Mouse (Mus musculus): ENCODE results near the gene Stx8. TPM values are rescaled to one million over a fixed set of nuclear protein-coding genes. Genes with fewer than 3 reads are reported as not detected.
A peak's percentile ranks its signal among the peaks of the same experiment; 100 is the strongest.

Gene Stx8
- polyA plus RNA-seq, 1 experiment from 2014 or later: 52.4 TPM

GRCm38 (mm10) chr11:68026590-68026989 lies 60.6 kb downstream of the Stx8 start:
- no peak overlapping the region for H3K27ac ChIP-seq
- 86% methylated on average over 5 of the region's 5 CpGs for WGBS
- H3K4me1 ChIP-seq: peaks cover 31% of the 10 kb centered on the region
- no peaks in the 10 kb centered on the region for H3K36me3 ChIP-seq
- no peak overlapping the region for H3K4me2 ChIP-seq
- H3K9me3 ChIP-seq (replicated peaks): no peaks in the 10 kb centered on the region
- H3K9ac ChIP-seq: no peak overlapping the region
- H3K27me3 ChIP-seq: no peaks in the 10 kb centered on the region
- no peak for ATAC-seq (replicated peaks; ENCODE audit: low FRiP score)
- no peak overlapping the region for H3K4me3 ChIP-seq (replicated peaks)

GRCm38 (mm10) chr11:68029079-68029478 lies 63.1 kb downstream of the Stx8 start:
- Histone ChIP-seq H3K9me3 (replicated peaks) (no peaks in the 10 kb centered on the region), H3K27me3 (no peaks in the 10 kb centered on the region), H3K4me1 (peaks cover 18% of the 10 kb centered on the region), H3K9ac (no peak overlapping the region), H3K4me3 (replicated peaks) (no peak overlapping the region), H3K4me2 (no peak overlapping the region), H3K27ac (0 out of 2 replicates have a peak overlapping the region, but pooled peaks have one; percentile 45), H3K36me3 (no peaks in the 10 kb centered on the region)
- no peak for ATAC-seq (replicated peaks; ENCODE audit: low FRiP score)
- WGBS: 33% methylated on average over 4 of the region's 4 CpGs

- no peaks in the 10 kb centered on the region for H3K9me3 ChIP-seq (replicated peaks)
- H3K4me3 ChIP-seq (replicated peaks): no peak overlapping the region
- H3K9ac ChIP-seq: no peak overlapping the region
- H3K27me3 ChIP-seq: no peaks in the 10 kb centered on the region
- WGBS: 33% methylated on average over 3 of the region's 3 CpGs
- H3K4me2 ChIP-seq: no peak overlapping the region
- H3K36me3 ChIP-seq: no peaks in the 10 kb centered on the region
- no peak for ATAC-seq (replicated peaks; ENCODE audit: low FRiP score)
- H3K27ac ChIP-seq: no peak overlapping the region
- H3K4me1 ChIP-seq: peaks cover 18% of the 10 kb centered on the region
These were observed 63.9 kb downstream of the Stx8 start for GRCm38 (mm10) chr11:68029871-68030270.

GRCm38 (mm10) chr11:68030771-68031170 lies 64.8 kb downstream of the Stx8 start:
- no peak for ATAC-seq (replicated peaks; ENCODE audit: low FRiP score)
- no peaks in the 10 kb centered on the region for H3K36me3 ChIP-seq
- H3K4me2 ChIP-seq: no peak overlapping the region
- no peaks in the 10 kb centered on the region for H3K27me3 ChIP-seq
- H3K4me1 ChIP-seq: peaks cover 20% of the 10 kb centered on the region
- no peaks in the 10 kb centered on the region for H3K9me3 ChIP-seq (replicated peaks)
- no peak overlapping the region for H3K9ac ChIP-seq
- no peak overlapping the region for H3K4me3 ChIP-seq (replicated peaks)
- H3K27ac ChIP-seq: peak overlapping the region; percentile 23; the same call in 1 of the 2 replicates
- WGBS: 85% methylated on average over 1 of the region's 1 CpGs

GRCm38 (mm10) chr11:68032448-68032847 lies 66.5 kb downstream of the Stx8 start:
- Histone ChIP-seq H3K27me3 (no peaks in the 10 kb centered on the region), H3K9ac (no peak overlapping the region), H3K27ac (no peak overlapping the region; the same call in 1 of the 2 replicates), H3K4me1 (peaks cover 35% of the 10 kb centered on the region), H3K4me2 (no peak overlapping the region), H3K36me3 (no peaks in the 10 kb centered on the region), H3K4me3 (replicated peaks) (no peak overlapping the region), H3K9me3 (replicated peaks) (no peaks in the 10 kb centered on the region)
- 63% methylated on average over 2 of the region's 2 CpGs for WGBS
- ATAC-seq (replicated peaks; ENCODE audit: low FRiP score): no peak

GRCm38 (mm10) chr11:68033331-68033926 lies 67.4 kb downstream of the Stx8 start:
- H3K9me3 ChIP-seq (replicated peaks): no peaks in the 10 kb centered on the region
- no peak overlapping the region for H3K4me3 ChIP-seq (replicated peaks)
- WGBS: 79% methylated on average over 11 of the region's 11 CpGs
- H3K27ac ChIP-seq: no peak overlapping the region
- ATAC-seq (replicated peaks; ENCODE audit: low FRiP score): no peak
- H3K4me2 ChIP-seq: no peak overlapping the region
- no peak overlapping the region for H3K9ac ChIP-seq
- H3K4me1 ChIP-seq: peaks cover 35% of the 10 kb centered on the region
- H3K27me3 ChIP-seq: no peaks in the 10 kb centered on the region
- H3K36me3 ChIP-seq: no peaks in the 10 kb centered on the region

GRCm38 (mm10) chr11:68034422-68034821 lies 68.4 kb downstream of the Stx8 start:
- Histone ChIP-seq H3K36me3 (no peaks in the 10 kb centered on the region), H3K4me3 (replicated peaks) (no peak overlapping the region), H3K27ac (no peak overlapping the region), H3K4me2 (no peak overlapping the region), H3K9me3 (replicated peaks) (no peaks in the 10 kb centered on the region), H3K27me3 (no peaks in the 10 kb centered on the region), H3K4me1 (peaks cover 28% of the 10 kb centered on the region), H3K9ac (no peak overlapping the region)
- 84% methylated on average over 5 of the region's 5 CpGs for WGBS
- ATAC-seq (replicated peaks; ENCODE audit: low FRiP score): no peak

- H3K9me3 ChIP-seq (replicated peaks): no peaks in the 10 kb centered on the region
- H3K27ac ChIP-seq: 0 out of 2 replicates have a peak overlapping the region, but pooled peaks have one; percentile 57
- no peak overlapping the region for H3K9ac ChIP-seq
- WGBS: 83% methylated on average over 4 of the region's 4 CpGs
- no peak for ATAC-seq (replicated peaks; ENCODE audit: low FRiP score)
- H3K27me3 ChIP-seq: no peaks in the 10 kb centered on the region
- no peaks in the 10 kb centered on the region for H3K36me3 ChIP-seq
- peaks cover 25% of the 10 kb centered on the region for H3K4me1 ChIP-seq
- H3K4me3 ChIP-seq (replicated peaks): no peak overlapping the region
- H3K4me2 ChIP-seq: no peak overlapping the region
These were observed 69.4 kb downstream of the Stx8 start for GRCm38 (mm10) chr11:68035303-68035891.

GRCm38 (mm10) chr11:68036133-68036959 lies 70.4 kb downstream of the Stx8 start:
- ATAC-seq (replicated peaks; ENCODE audit: low FRiP score): 0 out of 2 replicates have a peak, but pooled peaks have one; percentile 36
- Histone ChIP-seq H3K4me2 (peak overlapping the region; percentile 12), H3K4me3 (replicated peaks) (no peak overlapping the region), H3K27me3 (no peaks in the 10 kb centered on the region), H3K27ac (peak overlapping the region; percentile 57), H3K4me1 (peaks cover 20% of the 10 kb centered on the region), H3K9me3 (replicated peaks) (no peaks in the 10 kb centered on the region), H3K9ac (no peak overlapping the region), H3K36me3 (no peaks in the 10 kb centered on the region)
- 54% methylated on average over 20 of the region's 20 CpGs for WGBS

- 49% methylated on average over 9 of the region's 9 CpGs for WGBS
These were observed 71.1 kb downstream of the Stx8 start for GRCm38 (mm10) chr11:68037093-68037492.

GRCm38 (mm10) chr11:68038101-68038500 lies 72.1 kb downstream of the Stx8 start:
- no peak for ATAC-seq (replicated peaks; ENCODE audit: low FRiP score)
- no peaks in the 10 kb centered on the region for H3K36me3 ChIP-seq
- no peaks in the 10 kb centered on the region for H3K9me3 ChIP-seq (replicated peaks)

More at GRCm38 (mm10) chr11:68037093-68037492, 71.1 kb downstream of the Stx8 start:
- H3K4me2 ChIP-seq: peak overlapping the region; percentile 12
- H3K27me3 ChIP-seq: no peaks in the 10 kb centered on the region
- peak overlapping the region; percentile 57 for H3K27ac ChIP-seq
- H3K9ac ChIP-seq: no peak overlapping the region
- H3K36me3 ChIP-seq: no peaks in the 10 kb centered on the region
- H3K4me1 ChIP-seq: peaks cover 20% of the 10 kb centered on the region
- no peak overlapping the region for H3K4me3 ChIP-seq (replicated peaks)
- no peak for ATAC-seq (replicated peaks; ENCODE audit: low FRiP score)
- no peaks in the 10 kb centered on the region for H3K9me3 ChIP-seq (replicated peaks)

GRCm38 (mm10) chr11:68044181-68044580 lies 78.2 kb downstream of the Stx8 start:
- 38% methylated on average over 11 of the region's 11 CpGs for WGBS
- Histone ChIP-seq H3K36me3 (no peaks in the 10 kb centered on the region), H3K27me3 (no peaks in the 10 kb centered on the region), H3K9ac (no peak overlapping the region), H3K27ac (no peak overlapping the region), H3K4me2 (no peak overlapping the region), H3K4me1 (peaks cover 8% of the 10 kb centered on the region; the same call in 1 of the 2 replicates), H3K4me3 (replicated peaks) (no peak overlapping the region), H3K9me3 (replicated peaks) (no peaks in the 10 kb centered on the region)
- ATAC-seq (replicated peaks; ENCODE audit: low FRiP score): no peak

More at GRCm38 (mm10) chr11:68038101-68038500, 72.1 kb downstream of the Stx8 start:
- no peak overlapping the region for H3K4me2 ChIP-seq
- peaks cover 17% of the 10 kb centered on the region for H3K4me1 ChIP-seq
- no peak overlapping the region for H3K4me3 ChIP-seq (replicated peaks)
- H3K27ac ChIP-seq: no peak overlapping the region
- WGBS: 55% methylated on average over 2 of the region's 2 CpGs
- H3K9ac ChIP-seq: no peak overlapping the region
- H3K27me3 ChIP-seq: no peaks in the 10 kb centered on the region

Measured in kidney, embryonic 15.5 days (tissue).